Mouse (Mus musculus): ENCODE data around the gene Tm4sf4. TPM values are rescaled to one million over a fixed set of nuclear protein-coding genes. Genes with fewer than 3 reads are reported as not detected.
A peak's percentile ranks its signal among the peaks of the same experiment; 100 is the strongest.

The Tm4sf4 gene
- total RNA-seq (2021), result not detected
- long read RNA-seq, experiment 1, result 0 reads
- long read RNA-seq, experiment 2, result 0 reads

GRCm38 (mm10) chr3:57425089-57425730 lies at the start of gene Tm4sf4:
Gene Tm4sf4 (plus strand): TSS chr3:57425314.
- DNase-seq (ENCODE audit: low spot score), result no peak

DNA sequence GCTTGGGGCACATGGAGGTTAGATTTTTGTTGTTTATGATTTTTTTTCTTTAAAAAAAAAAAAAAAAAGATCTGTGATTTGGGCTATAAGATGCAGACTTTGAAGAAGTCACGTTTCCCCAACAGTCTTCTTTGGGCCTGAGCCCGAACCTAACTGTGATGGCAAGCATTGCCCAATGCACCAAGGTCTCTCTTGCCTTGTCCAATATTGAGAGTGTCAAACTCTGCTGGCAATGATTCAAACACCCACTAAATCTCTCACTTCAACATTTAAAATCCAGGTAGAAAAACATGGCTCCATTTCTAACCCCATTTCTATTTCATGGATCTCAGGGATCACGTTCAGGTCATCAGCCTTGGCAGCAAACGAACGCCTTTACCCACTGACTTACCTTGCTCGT lies 38.7 kb upstream of the Tm4sf4 start:
- DNase-seq (ENCODE audit: low spot score), result no peak

GRCm38 (mm10) chr3:57386895-57387294 lies 38.2 kb upstream of the Tm4sf4 start:
- no peak for DNase-seq (ENCODE audit: low spot score)

DNA sequence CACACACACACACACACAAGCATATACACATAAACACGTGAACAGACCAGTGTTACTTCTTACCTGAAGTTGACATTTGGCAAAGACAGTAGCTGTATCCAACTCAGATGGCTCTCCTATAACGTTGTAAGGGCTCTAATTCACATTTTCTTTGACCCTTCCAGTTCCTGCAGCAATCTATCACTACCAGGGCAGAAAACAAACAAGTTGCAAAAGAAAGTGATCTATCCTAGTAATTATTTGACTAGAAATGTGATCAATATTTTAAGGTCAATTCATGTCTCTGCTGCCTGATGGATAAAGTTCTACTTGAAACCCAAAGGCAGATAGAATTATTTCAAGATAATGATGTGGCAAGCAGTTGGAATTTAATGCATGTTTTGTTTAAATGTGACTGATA lies 37.5 kb upstream of the Tm4sf4 start:
- DNase-seq (ENCODE audit: low spot score), result no peak

GRCm38 (mm10) chr3:57411535-57411934 lies 13.6 kb upstream of the Tm4sf4 start:
- no peak for DNase-seq (ENCODE audit: low spot score)

DNA sequence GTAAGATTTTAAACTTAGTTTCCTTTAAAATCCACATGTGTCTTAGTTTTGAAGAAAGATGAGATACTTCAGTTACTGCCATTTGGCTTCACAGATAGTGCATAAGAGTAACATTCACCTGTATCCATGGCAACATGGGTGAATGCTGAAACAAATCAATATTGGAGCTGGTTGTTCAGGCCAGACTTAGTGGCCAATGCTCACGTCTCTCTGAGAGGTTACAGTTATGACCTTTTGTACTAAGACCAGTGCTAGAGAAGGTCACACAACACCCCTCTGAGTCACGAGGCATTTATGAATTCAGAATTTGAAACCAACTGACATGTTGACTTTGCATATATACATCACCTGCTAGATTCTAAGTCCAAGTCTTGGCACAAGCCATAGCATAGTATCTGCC lies 4.9 kb upstream of the Tm4sf4 start:
- no peak for DNase-seq (ENCODE audit: low spot score)

- DNase-seq (ENCODE audit: low spot score), result no peak
Observed at GRCm38 (mm10) chr3:57420660-57421059, 4.5 kb upstream of the Tm4sf4 start.

- no peak for DNase-seq (ENCODE audit: low spot score)
Observed at GRCm38 (mm10) chr3:57426351-57426750, 1.2 kb downstream of the Tm4sf4 start.

- no peak for DNase-seq (ENCODE audit: low spot score)
Observed at GRCm38 (mm10) chr3:57428682-57429464, 3.8 kb downstream of the Tm4sf4 start.

DNA sequence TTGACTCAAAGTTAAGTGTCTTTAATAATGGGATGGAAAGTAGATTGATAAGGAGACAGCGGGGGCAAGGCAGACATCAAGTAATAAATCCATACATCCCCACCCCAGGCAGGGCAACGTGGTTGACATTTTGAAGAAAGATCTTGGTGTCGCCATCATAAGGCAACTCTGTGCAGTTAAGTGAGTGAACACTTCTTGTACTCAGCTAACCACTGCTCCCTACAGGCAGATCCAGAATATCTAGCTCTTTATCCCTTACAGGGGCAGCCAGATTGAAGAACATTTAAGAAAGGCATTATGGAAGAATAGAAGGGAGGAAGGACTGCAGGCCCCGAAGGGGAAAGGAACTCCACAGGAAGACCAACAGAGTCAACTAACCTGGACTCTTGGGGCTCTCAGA lies 4.4 kb downstream of the Tm4sf4 start:
- no peak for DNase-seq (ENCODE audit: low spot score)

GRCm38 (mm10) chr3:57431706-57432105 lies 6.6 kb downstream of the Tm4sf4 start:
- no peak for DNase-seq (ENCODE audit: low spot score)

GRCm38 (mm10) chr3:57435364-57435763 lies 10.2 kb downstream of the Tm4sf4 start:
- no peak for DNase-seq (ENCODE audit: low spot score)

DNA sequence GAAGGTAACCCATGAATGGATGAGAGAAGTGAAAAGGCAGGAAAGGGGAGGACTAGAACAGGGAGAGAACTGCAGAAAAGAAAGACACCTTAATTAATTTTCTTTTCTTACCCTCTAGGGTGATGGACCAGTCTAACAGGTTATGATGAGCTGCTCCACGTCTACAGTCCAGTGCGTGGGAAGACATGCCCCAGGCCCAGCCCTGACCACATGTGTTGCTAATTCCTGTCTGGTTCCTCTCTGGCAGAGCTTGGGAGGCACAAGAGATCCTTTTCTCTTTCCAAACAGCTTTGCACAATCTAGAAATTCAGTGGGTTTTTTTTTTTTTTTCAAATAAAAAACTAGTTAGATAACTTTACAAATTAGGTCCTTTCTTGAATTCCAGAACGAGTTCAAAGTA lies 15.8 kb downstream of the Tm4sf4 start:
- no peak for DNase-seq (ENCODE audit: low spot score)

GRCm38 (mm10) chr3:57445706-57446105 lies 20.6 kb downstream of the Tm4sf4 start:
- DNase-seq (ENCODE audit: low spot score), result no peak

DNA sequence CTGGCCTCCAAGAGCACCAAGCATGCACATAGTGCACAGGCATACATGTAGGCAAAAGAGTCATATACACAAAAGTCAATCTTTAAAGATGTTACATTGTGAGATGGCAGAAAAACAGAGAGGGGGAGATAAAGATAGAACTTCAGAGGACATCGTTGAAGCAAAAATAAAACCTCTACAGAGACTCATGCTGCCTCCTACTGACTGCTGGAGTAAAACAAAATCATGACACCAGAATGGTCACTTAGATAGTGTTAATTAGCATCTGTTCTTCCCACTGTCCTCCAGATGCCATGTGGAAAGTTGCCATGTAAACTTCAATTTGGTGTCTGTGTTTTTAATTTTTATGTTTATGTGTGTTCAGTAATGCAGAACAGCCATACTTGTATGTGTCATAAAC lies 22.8 kb downstream of the Tm4sf4 start:
- no peak for DNase-seq (ENCODE audit: low spot score)

- DNase-seq (ENCODE audit: low spot score), result peak; percentile 69
Observed at GRCm38 (mm10) chr3:57448445-57448844, 23.3 kb downstream of the Tm4sf4 start.

- no peak for DNase-seq (ENCODE audit: low spot score)
Observed at GRCm38 (mm10) chr3:57458652-57459051, 33.5 kb downstream of the Tm4sf4 start.

GRCm38 (mm10) chr3:57463302-57463701 lies 38.2 kb downstream of the Tm4sf4 start:
- DNase-seq (ENCODE audit: low spot score), result no peak

DNA sequence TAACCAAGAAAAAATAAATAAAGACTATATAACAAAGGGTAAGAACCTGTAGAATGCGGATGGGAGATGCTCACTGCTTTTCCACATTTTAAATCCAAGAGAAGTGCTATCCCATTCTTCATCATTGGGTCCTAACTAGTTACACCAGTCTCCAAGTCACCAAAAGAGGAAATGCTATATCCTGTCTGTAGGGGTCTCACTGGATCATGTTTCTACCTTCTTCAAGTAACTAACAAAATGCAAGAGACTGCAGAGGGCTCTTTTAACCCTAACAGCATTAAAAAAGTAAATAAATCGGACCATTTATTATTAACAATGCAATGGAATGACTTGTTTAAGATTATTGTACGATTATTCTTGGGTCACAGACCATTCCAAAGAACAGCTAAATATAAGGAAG lies 41.2 kb downstream of the Tm4sf4 start:
- no peak for DNase-seq (ENCODE audit: low spot score)

DNA sequence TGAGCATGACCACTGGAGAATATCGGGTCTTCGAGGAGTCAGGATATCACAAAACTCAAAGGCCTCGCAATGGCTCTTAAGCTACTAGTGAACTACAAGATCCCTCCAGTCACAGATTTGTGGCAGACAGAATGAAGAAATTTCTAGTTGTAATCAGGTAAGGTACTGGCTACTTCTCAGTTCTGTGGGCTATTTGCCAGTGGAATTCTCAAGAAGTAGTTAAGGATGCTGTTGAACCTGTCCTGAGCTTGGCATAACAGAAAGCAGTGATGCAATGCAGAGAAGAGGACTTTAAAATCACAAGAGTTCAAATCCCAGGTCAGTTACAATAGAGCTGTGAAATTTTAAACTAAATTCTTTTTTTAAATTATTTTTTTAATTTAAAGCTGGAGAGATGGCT lies 44.2 kb downstream of the Tm4sf4 start:
- no peak for DNase-seq (ENCODE audit: low spot score)

- peak; percentile 73 for DNase-seq (ENCODE audit: low spot score)
Observed at GRCm38 (mm10) chr3:57470326-57470725, 45.2 kb downstream of the Tm4sf4 start.

- peak; percentile 29 for DNase-seq (ENCODE audit: low spot score)
Observed at GRCm38 (mm10) chr3:57470981-57471601, 46.0 kb downstream of the Tm4sf4 start.

GRCm38 (mm10) chr3:57472407-57472806 lies 47.3 kb downstream of the Tm4sf4 start:
- DNase-seq (ENCODE audit: low spot score), result no peak

All from gastrocnemius, adult 18-20 months (tissue).